Mouse (Mus musculus): ENCODE measurements around the gene Adrm1.
"Not testable (repeated sequence)": the region's sequence is repeated elsewhere in the genome, so short reads cannot be mapped to it uniquely, and the experiment has no call there.

DNA sequence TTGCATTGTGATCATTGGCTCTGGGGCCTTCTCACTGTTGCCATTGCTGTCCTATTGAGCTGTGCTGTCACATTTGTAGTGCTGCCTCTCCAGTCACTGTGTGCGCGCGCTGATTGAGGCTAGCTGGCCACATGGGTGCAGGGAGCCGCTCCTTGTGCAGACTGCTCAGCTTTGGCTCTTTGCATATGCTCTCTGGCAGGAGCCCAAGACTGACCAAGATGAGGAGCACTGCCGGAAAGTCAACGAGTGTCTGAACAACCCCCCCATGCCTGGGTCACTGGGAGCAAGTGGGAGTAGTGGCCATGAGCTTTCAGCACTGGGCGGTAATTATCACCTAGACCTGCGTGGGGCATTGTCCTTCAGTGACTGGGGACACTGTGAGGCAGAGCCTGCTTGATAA, 2.4 kb downstream of the Adrm1 start:
- TF ChIP-seq CTCF (conservative IDR thresholded peaks at IDR 0.05; ENCODE audit: low read length); NANOG (IDR thresholded peaks at IDR 0.05; ENCODE audit: borderline replicate concordance, low read length): not testable (repeated sequence)

Data from E14TG2a.4 (cell line).